Mouse (Mus musculus) cerebellum, adult 2 months (tissue): ENCODE measurements around the gene Smtnl1.

Source experiments
- CTCF ChIP-seq: fragments of 200-500 bp; IDR thresholded peaks from 2 replicates; pipeline ENCODE4 v1.5.1; 2011; ENCODE audit warnings: low read depth, mild to moderate bottlenecking, control low read depth, low read length, moderate library complexity, borderline replicate concordance; ENCODE audit not compliant: insufficient read depth
- POLR2A ChIP-seq: fragments of 200-500 bp; IDR thresholded peaks from 2 replicates; pipeline ENCODE4 v1.6.1; 2011; ENCODE audit warnings: low read length, control low read depth, borderline replicate concordance; ENCODE audit not compliant: insufficient read depth

DNA sequence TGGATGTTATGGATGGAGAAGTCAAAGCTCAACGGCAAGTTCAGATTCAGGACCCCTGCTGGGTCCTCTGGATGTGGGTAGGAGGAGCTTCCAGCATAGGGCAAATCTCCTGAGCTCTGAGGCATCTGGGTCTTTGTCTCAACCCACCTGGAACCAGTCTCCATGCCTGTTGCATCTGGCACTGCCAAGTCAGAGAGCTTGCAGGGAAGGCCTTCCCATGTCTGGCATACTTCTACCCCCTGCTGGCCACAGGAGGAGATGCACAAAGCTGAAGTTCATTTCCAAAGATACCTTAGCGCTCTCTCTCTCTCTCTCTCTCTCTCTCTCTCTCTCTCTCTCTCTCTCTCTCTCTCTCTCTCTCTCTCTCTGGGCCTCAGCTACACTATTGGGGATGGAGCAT is 33.3 kb upstream of the Smtnl1 start:
- TF ChIP-seq CTCF: peak; percentile 51; the same call in 1 of the 2 replicates
- no peak for TF ChIP-seq POLR2A
